Mouse (Mus musculus): ENCODE data around the gene Apol10b. TPM values are rescaled to one million over a fixed set of nuclear protein-coding genes. Genes with fewer than 3 reads are reported as not detected.
A peak's percentile ranks its signal among the peaks of the same experiment; 100 is the strongest.
"Not testable (repeated sequence)": the region's sequence is repeated elsewhere in the genome, so short reads cannot be mapped to it uniquely, and the experiment has no call there.

Gene Apol10b
- under 1 TPM in 1 of 2 experiments, not detected in 1; 0.18 TPM for total RNA-seq (2021)
- long read RNA-seq, experiment 1 = 0 reads
- long read RNA-seq, experiment 2, partial matches to known transcripts = 0 of 1 reads
- long read RNA-seq, experiment 2, other reads (novel, unspliced or antisense) = 0 of 1 reads

DNA sequence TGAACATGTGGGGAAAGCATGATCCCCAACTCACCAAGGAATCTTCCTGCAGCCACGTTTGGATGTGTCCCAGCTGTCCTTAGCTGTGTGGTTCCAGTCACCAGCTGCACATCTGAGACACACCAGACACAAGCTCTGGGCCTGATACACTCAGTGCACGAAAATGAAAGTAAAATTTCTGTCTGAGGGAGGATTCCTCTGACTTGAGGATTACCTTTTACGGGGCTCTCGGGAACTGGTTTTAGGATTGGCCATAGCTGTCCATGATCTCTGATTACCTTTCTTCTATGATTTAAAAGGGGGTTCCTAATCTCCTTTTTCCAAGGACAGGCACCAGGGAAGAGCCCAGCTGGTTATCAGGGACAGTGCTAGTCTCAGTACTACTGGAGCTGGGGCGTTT is at the start of gene Apol10b:
TSS of gene Apol10b (minus strand) at position 165 of the 400 bp plus-strand sequence.
- DNase-seq = no peak

DNA sequence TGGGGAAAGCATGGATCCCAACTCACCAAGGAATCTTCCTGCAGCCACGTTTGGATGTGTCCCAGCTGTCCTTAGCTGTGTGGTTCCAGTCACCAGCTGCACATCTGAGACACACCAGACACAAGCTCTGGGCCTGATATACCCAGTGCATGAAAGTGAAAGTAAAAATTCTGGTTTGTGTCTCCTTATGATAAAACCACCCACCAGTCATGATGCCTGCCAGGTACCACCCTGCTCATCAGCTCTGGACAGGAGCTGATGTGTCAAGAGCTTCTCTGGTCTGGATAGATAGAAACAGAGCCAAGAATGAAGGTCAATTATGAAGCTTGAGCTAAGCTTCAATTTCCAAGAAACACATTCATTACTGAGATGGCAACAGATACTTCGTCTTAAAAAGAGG is 47.3 kb upstream of the Apol10b start, which contains the start of gene Apol11b:
TSS of gene Apol11b (minus strand) at position 111 of the 400 bp plus-strand sequence.
- DNase-seq = not testable (repeated sequence)

DNA sequence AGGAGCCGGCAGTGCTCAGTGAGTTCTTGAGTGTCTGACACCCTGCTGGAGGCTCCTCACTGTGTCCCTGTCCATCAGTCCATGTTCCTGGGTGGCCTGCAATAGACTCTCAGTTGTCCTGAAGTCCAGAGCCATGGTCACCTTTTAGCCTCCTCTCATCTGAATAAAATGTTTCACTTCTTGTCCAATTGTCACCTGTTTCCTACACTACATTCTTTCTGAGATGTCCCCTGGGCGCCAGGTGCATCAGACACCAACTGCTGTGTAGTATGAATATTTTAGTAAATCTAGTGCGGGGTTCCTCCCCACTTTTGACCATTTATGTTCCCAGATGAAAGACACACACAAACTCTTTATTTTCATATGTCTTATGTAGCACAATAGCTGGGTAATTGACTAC is 33.9 kb upstream of the Apol10b start:
- not testable (repeated sequence) for DNase-seq

DNA sequence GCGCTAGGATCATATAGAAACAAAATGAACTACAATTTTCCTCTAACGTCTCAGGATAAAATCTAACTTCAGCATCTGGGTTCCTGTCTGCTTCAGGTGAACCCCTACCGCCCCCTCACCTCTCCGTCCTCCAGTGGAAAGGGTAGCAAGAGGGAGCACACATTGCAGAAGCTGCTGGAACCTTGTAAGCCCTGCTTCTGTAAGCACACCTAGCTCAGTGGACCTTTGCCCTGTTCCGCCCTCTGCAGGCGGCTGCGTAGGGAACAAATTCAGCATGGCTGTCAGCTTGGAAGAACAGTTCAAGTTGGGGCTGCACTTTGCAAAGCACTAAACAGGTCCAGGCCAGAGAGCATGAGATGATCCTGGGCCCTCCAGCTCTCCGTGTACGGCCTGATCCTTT is 32.7 kb upstream of the Apol10b start:
- not testable (repeated sequence) for DNase-seq

DNA sequence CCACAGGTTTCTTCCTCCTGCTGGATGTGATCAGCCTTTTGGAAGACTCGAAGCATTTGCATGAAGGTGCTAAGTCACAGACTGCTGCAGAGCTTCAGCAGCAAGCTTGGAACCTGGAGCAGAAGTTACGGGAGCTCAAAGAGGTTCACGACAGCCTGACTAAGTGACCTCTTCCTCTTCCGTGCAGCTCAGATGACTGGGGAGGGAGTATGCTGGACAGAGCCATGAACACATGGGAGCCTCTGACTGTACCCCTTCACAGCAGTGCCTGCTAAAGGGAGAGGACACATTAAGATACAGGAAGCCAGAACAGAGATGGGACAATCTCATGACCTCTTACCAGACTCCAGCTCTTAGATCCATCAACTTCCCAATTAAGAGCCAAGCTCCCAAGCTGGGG is 30.5 kb upstream of the Apol10b start:
- not testable (repeated sequence) for DNase-seq

DNA sequence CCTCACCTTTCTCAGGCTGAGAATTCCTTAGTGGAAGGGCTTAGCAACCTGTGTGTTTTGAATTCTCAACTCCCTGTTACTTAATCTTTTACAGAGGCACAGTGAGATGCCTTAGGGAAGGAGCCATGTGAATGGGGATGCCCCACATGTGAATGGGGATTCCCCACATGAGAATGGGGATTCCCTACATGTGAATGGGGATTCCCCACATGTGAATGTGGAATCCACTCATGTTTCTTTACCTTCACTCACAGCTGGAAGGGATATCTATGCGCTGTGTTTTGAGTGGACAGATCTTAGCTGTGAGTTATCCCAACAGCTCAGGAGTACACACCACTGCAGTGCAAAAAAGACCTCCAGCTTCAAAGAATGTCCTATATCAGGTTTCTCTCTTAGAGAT is 28.8 kb upstream of the Apol10b start:
- DNase-seq = no peak

DNA sequence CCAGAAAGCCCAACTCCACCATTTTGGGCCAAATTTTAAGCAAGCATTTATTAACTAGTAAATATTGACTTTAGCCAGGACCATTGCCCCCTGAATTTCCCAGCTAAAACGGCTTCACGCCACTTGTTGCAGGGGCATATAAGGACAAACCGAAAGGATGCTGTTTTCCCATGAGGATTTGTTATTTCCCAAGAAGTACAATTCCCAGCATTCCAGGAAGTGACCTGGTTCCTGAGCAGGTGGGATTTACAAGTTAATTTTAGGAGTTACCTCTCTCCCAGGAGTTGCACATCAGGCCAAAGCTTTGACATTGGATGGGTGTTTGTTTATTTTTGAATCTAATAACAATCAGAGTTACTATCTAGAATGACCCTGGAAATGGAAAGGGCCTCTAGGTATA is 10.1 kb upstream of the Apol10b start:
- no peak for DNase-seq

DNA sequence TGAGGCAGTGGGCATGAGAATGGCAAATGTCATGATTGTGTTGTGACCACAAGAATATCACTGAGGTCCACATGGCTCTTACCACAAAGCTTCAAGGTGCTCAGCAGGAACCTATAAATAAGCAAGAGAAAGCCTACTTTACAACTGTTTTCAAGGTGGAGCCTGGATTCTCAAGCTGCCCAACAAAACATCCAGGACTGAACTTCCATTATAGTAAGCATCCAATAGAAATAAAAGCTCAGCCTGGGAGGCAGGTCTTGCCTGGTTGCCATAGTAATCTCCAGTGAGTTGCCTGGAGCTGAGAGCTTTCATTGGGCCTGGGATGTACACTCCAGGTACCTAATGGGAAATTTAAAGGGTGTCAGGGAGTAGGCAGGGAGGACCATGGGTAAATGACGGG is 3.0 kb upstream of the Apol10b start, which contains the start of gene Gm36245:
TSS of gene Gm36245 (plus strand) at position 301 of the 400 bp plus-strand sequence.
- no peak for DNase-seq

DNA sequence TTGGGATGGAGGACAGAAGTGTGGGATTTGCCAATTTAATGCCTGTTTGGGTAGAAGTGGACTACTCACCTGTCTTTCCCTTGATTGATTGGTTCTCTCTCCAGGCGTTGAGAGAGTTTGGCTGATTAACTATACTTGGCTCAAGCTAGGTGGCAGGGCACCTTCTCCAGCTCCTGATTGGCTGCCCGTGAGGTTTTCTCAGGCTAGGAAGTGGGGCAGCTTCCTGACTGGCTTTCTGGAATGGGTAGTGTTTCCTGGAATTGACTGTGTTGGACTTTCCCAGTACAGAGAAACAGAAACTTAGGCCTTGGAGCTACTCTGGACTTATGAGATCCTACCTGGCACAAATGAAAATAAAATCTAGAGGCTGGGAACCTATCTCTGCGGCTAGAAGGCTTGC is 2.5 kb upstream of the Apol10b start:
- DNase-seq = no peak

DNA sequence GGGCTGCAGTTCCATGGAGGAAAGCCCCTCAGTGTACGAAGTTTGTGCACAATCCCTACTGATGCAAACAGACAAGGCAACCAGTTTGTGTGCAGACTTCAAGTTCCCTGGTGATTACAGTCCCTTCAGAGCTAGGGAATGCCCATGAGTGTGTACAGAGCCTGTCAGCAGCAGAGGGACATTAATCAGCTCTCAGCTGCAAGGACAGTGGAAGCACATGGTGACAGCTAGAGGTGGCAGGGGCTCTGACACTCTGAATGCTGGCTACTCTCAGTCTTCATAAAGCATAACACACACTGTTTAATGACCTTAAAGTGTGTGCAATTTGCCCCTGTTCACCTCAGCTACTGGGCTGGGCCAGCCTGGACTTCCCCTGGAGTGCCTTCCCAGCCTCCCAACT is 2.4 kb downstream of the Apol10b start:
- DNase-seq = no peak

DNA sequence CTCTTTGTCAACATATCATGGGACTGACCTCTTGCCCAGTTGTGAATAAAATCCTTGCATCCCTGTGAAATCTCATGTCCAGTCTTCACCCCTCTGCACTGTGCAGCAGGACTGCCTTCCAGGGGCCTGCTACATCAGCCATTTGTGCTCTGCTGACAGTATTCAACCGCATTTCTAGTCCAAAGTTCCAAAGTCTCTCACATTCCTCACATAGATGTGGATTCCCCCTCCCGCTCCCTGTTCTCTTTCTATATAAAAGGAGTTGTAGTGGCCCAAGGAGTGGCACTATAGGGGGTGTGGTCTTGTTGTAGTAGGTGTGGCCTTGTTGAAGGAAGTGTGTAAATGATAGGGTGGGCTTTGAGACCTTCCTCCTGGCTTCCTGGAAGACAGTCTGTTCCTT is 5.0 kb downstream of the Apol10b start:
- no peak for DNase-seq

DNA sequence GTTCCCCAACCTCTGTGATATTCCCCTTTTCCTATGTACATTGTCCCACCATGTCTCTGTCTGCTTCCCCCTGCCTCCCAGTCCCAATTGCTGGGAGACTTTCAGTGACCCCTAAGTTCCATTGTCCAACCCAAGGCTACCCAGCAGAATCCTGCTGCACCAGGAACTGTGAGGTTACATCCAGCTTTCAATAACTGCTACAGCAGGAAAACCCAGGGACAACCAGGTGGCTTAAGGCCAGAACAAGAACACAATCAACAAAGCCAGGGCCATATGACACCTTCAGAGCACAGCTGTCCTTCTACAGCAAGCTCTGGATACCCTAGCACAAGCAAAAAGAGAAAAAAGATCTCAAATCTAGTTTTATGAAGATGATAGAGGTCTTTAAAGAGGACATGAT is 6.9 kb downstream of the Apol10b start:
- no peak for DNase-seq

DNA sequence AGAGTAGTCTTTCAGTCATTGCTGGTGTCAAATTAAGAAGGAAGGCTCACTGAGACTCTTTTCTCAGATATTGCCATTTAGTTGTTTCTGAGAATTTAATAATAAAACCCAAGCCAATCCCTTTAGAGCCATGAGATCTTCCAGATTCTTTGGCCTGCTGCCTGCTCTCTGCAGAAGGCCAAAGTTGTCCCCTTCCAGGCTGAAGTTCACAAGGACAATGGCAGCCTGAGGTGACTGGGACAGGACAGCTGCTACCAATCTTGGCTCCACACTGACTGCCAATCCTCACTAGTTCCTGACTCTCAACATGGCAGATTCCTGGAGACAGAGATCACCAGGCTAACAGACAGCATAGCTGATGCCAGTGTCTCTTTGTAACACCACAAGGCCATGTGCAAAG is 8.9 kb downstream of the Apol10b start:
- peak; percentile 45 for DNase-seq

DNA sequence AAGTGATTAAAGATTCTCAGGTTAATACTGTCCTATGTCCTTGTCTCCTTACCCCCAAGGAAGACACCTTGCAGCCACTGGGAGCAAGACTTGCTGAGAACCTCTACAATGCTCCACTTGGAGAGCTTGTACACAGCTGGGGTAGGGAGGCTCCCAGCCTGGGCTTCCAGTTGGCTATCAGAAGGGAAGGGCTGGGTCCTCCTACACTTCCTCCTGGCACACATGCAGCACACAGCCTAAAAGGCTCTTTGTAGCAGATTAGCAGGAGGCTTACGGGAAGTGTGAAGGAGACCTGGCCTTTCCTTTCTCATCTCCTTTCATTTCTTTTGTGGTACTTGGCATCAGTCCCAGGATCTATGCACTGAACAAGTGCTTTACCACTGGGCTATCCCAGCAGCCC is 14.2 kb downstream of the Apol10b start:
- peak; percentile 15 for DNase-seq

DNA sequence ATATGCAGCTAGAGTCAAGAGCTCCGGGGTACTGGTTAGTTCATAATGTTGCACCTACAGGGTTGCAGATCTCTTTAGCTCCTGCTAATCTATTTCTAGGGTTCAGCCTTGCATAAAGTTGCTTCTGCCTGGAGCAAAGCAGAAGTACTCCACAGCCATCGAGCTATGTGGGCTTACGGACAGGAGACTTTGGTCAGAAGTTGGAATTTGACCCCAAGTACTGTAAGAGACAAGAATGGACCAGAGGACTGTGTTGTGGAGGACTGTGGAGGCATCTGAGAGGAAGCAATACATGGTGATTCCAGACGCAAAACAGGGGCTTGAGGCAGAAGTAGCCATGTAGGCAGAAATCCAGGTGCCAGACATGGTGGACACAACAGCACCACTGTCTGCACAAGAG is 16.6 kb downstream of the Apol10b start:
- no peak for DNase-seq

DNA sequence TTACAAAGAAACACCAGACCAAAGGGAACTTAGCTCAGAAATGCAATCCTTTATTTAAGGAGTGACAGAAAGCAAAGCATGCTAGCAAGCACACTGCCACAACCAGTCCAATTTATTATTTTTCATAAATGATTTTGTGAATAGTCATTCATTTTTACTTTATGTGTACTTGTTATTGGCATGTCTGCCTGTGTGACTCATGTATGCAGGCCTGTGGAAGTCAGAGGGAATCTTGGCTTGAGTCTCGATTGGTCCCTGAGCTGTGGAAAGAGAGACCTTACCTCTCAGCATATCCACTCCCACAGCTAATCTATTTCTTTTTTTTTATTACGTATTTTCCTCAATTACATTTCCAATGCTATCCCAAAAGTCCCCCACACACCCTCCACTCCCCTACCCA is 17.1 kb downstream of the Apol10b start:
- DNase-seq = no peak

DNA sequence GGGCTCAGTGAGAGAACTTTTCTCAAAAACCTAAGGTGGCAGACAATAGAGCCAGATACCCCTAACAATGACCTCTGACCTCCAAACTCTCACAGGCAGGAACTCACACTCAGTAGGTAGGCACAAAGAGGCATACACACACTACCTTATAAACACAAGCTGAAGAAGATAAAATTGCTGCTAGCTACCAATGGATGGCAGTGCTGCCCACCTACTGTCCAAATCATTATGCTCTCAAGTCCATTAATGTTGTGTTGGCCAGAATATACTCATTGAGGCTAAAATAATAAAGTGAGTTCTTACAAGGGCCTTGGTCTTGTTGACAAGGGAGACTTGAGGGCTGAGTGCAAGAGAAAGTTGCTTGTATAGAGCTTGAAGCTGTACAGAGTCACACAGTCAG is 32.7 kb downstream of the Apol10b start:
- DNase-seq = no peak

DNA sequence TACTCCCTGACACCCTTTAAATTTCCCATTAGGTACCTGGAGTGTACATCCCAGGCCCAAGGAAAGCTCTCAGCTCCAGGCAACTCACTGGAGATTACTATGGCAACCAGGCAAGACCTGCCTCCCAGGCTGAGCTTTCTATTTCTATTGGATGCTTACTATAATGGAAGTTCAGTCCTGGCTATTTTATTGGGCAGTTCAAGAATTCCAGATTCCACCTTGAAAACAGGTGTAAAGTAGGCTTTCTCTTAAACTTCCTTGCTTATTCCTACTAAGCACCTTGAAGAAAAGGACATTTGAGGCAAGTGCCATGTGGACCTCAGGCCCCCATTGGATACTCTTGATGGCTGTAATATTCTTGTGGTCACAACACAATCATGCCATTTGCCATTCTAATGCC is 34.1 kb downstream of the Apol10b start, which contains the start of gene 1700025B11Rik:
TSS of gene 1700025B11Rik (minus strand) at position 101 of the 400 bp plus-strand sequence.
- DNase-seq = no peak

DNA sequence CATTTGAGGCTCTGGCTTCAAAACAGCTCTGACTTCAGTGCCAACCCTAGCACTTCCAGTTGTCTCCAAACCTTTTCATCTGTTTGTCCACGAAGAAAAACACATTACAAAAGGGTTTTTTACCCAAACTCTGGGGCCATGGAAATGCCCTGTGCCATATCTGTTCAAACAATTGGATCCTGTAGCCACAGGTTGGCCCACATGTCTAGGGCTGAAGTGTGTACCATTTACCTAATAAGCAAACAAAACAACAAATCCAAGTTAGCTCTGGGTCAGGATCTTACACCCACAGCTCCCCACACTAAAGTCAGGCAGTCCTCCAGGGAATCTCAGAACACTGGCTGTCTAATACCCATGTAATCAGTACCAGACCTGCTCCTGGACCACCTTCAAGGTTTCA is 56.7 kb downstream of the Apol10b start:
- not testable (repeated sequence) for DNase-seq

Other genes starting within 250 kb of the Apol10b start
- 1 to 10 TPM; 3.8 to 5.1 TPM for gene Apol7a, start 197.0 kb downstream of the Apol10b start, total RNA-seq (2021)
- under 1 TPM; 0.30 to 0.58 TPM for gene Apol9a, start 185.0 kb downstream of the Apol10b start, total RNA-seq (2021)
- not detected for gene Apol7b, start 148.6 kb downstream of the Apol10b start, total RNA-seq (2021)
- gene Apol10a, start 119.1 kb downstream of the Apol10b start, total RNA-seq (2021) = under 1 TPM in 1 of 2 experiments, not detected in 1; 0.09 TPM
- not detected for gene Apol11a, start 87.9 kb downstream of the Apol10b start, total RNA-seq (2021)
- gene Apol7c, start 62.8 kb downstream of the Apol10b start, total RNA-seq (2021) = under 1 TPM; 0.30 to 0.33 TPM
- gene 1700025B11Rik, start 34.2 kb downstream of the Apol10b start, total RNA-seq (2021) = not detected
- not detected for gene Gm36245, start 3.1 kb upstream of the Apol10b start, total RNA-seq (2021)
- under 1 TPM; 0.39 to 0.61 TPM for gene Apol11b, start 47.2 kb upstream of the Apol10b start, total RNA-seq (2021)
- gene Apol7e, start 102.7 kb upstream of the Apol10b start, total RNA-seq (2021) = under 1 TPM; 0.18 to 0.48 TPM
- gene Apol9b, start 132.9 kb upstream of the Apol10b start, total RNA-seq (2021) = under 1 TPM; 0.30 to 0.42 TPM
- under 1 TPM; 0.39 to 0.88 TPM for gene Apol8, start 160.9 kb upstream of the Apol10b start, total RNA-seq (2021)
- gene Myh9, start 246.1 kb upstream of the Apol10b start, total RNA-seq (2021) = 100 to 1,000 TPM; 222 to 260 TPM